In the genomic region with DNA sequence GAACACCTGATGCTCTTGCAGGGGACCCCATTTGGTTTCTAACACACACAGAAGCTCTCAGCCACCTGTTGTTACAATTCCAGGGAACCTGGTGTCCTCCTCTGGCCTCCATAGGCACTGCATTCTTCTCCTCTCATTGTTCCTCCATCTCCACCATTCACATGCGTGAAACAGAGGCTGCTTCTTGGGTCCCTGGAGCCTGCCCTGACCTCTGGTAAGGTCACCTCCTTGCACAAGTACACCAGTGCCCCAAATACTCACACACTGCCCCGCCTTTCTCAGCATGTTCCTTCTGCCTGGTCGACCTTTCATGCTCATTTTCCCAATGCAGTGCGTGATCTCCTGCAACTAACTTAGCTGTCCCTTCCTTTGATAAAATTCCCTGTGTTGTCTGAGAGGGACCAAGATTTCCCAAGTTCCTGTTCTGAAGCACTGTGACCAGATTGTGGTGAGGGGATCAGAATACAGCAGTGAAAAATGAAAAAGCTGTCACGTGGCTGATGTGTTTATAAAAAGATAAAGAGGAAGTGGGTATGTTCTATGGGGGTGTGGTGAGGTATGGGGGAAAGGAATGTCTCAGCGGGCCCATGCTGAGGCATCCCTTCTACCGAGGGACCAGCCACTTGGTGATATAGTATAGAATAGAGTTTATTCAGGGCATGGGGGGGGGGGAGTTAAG, we compare ENCODE assay signal across 24 mouse cellular contexts.
A peak's percentile ranks its signal among the peaks of the same experiment; 100 is the strongest.
DNase-seq lines count a peak whose midpoint lies in the region; ATAC-seq and TF ChIP-seq lines count a peak whose summit lies in the region.
"Had no signal": no experiment of that assay in that cellular context is flagged by ENCODE, and none has a peak within 500 bp of the region (broad histone marks: within the 10 kb centered on the region; RNA-seq: fewer than 3 reads in every experiment).

No protein-coding gene starts in this region.

- TF ChIP-seq CTCF in ES-Bruce4 (IDR thresholded peaks at IDR 0.05; ENCODE audit: low read depth, low read length): no peak
- TF ChIP-seq CTCF in bone marrow macrophage, adult 2 months (IDR thresholded peaks at IDR 0.05; ENCODE audit: low read depth, low read length): no peak
- TF ChIP-seq CTCF in layer of hippocampus, adult 2 months (conservative IDR thresholded peaks at IDR 0.05): no peak

- peak; percentile 81 for TF ChIP-seq EP300 in ES-Bruce4 (IDR thresholded peaks at IDR 0.05; ENCODE audit: insufficient read depth, low read depth, low read length)

- H3K4me3 ChIP-seq in forebrain, embryonic 10.5 days: no peak overlapping the region
- H3K4me3 ChIP-seq in forebrain, embryonic 12.5 days (replicated peaks): no peak overlapping the region
- H3K4me3 ChIP-seq in ES-Bruce4 (ENCODE audit: low read depth, low read length): no peak overlapping the region
- H3K4me3 ChIP-seq in bone marrow macrophage, adult 2 months (ENCODE audit: insufficient read depth, low read length): no peak overlapping the region
- no peak overlapping the region for H3K4me3 ChIP-seq in layer of hippocampus, adult 2 months
- H3K4me3 ChIP-seq in kidney, embryonic 14.5 days (ENCODE audit: low read length): no peak overlapping the region
- H3K4me3 ChIP-seq: hindbrain, embryonic 10.5 days; hindbrain, embryonic 15.5 days; limb, embryonic 12.5 days; lung, embryonic 15.5 days; midbrain, embryonic 15.5 days; stomach, embryonic 15.5 days had no signal

- no peak for DNase-seq in forebrain, embryonic 10.5 days (ENCODE audit: extremely low spot score, low spot score)
- no peak for DNase-seq in layer of hippocampus, adult 2 months (ENCODE audit: low spot score in 2 of 2)
- no peak for DNase-seq in heart, adult 11 months
- DNase-seq: cerebellum, adult 2 months; cerebellum, postnatal 14 days; gastrocnemius, postnatal 36 days; heart, postnatal 14 days; kidney, adult 8-10 months; kidney, postnatal 10 days; right cerebral cortex, postnatal 25 days had no signal

- no peaks in the 10 kb centered on the region for H3K36me3 ChIP-seq in forebrain, embryonic 10.5 days (replicated peaks)
- no peaks in the 10 kb centered on the region for H3K36me3 ChIP-seq in forebrain, embryonic 12.5 days (replicated peaks)
- H3K36me3 ChIP-seq in ES-Bruce4 (ENCODE audit: control insufficient read depth, insufficient read depth, low read length, poor library complexity, severe bottlenecking): no peaks in the 10 kb centered on the region
- H3K36me3 ChIP-seq in kidney, embryonic 14.5 days (ENCODE audit: control insufficient read depth, insufficient read depth, low read length): no peaks in the 10 kb centered on the region
- H3K36me3 ChIP-seq: G1E; hindbrain, embryonic 10.5 days; hindbrain, embryonic 15.5 days; limb, embryonic 12.5 days; lung, embryonic 15.5 days; midbrain, embryonic 15.5 days; stomach, embryonic 15.5 days had no signal

- no peaks in the 10 kb centered on the region for H3K27me3 ChIP-seq in forebrain, embryonic 10.5 days (ENCODE audit: poor library complexity, severe bottlenecking)
- H3K27me3 ChIP-seq in forebrain, embryonic 12.5 days: no peaks in the 10 kb centered on the region
- H3K27me3 ChIP-seq in ES-Bruce4 (ENCODE audit: control insufficient read depth, insufficient read depth, low read length, poor library complexity, severe bottlenecking): no peaks in the 10 kb centered on the region
- H3K27me3 ChIP-seq in kidney, embryonic 14.5 days (ENCODE audit: control insufficient read depth, insufficient read depth, low read length): no peaks in the 10 kb centered on the region
- H3K27me3 ChIP-seq: hindbrain, embryonic 15.5 days; limb, embryonic 12.5 days; lung, embryonic 15.5 days; midbrain, embryonic 15.5 days; Patski; stomach, embryonic 15.5 days had no signal

- whole genome bisulfite sequencing in forebrain, embryonic 10.5 days: 67% methylated on average over 7 of the region's 7 CpGs
- WGBS in forebrain, embryonic 12.5 days: 58% methylated on average over 7 of the region's 7 CpGs
- 77% methylated on average over 7 of the region's 7 CpGs for WGBS in kidney, embryonic 14.5 days

- no peak for TF ChIP-seq POLR2A in ES-Bruce4 (IDR thresholded peaks at IDR 0.05; ENCODE audit: insufficient read depth, low read length)
- no peak for TF ChIP-seq POLR2A in bone marrow macrophage, adult 2 months (IDR thresholded peaks at IDR 0.05; ENCODE audit: borderline replicate concordance, low read depth, low read length)

- no peak overlapping the region for H3K4me2 ChIP-seq in forebrain, embryonic 12.5 days
- no peak overlapping the region for H3K4me2 ChIP-seq in kidney, embryonic 14.5 days (replicated peaks; ENCODE audit: low read depth, low read length)
- H3K4me2 ChIP-seq: hindbrain, embryonic 15.5 days; limb, embryonic 12.5 days; liver, embryonic 11.5 days; lung, embryonic 15.5 days; midbrain, embryonic 15.5 days; stomach, embryonic 15.5 days had no signal

- peaks cover 25% of the 10 kb centered on the region for H3K4me1 ChIP-seq in forebrain, embryonic 10.5 days
- H3K4me1 ChIP-seq in forebrain, embryonic 12.5 days: peaks cover 11% of the 10 kb centered on the region; the same call in 1 of the 2 replicates
- no peaks in the 10 kb centered on the region for H3K4me1 ChIP-seq in ES-Bruce4 (ENCODE audit: control insufficient read depth, insufficient read depth, low read length)
- H3K4me1 ChIP-seq in bone marrow macrophage, adult 2 months (ENCODE audit: control insufficient read depth, insufficient read depth, low read length): peaks cover 40% of the 10 kb centered on the region
- H3K4me1 ChIP-seq in kidney, embryonic 14.5 days (ENCODE audit: control insufficient read depth, insufficient read depth, low read length): peaks cover 11% of the 10 kb centered on the region

- no peaks in the 10 kb centered on the region for H3K9me3 ChIP-seq in forebrain, embryonic 10.5 days
- no peaks in the 10 kb centered on the region for H3K9me3 ChIP-seq in forebrain, embryonic 12.5 days
- H3K9me3 ChIP-seq in ES-Bruce4 (replicated peaks; ENCODE audit: control insufficient read depth, insufficient read depth, low read length, poor library complexity, severe bottlenecking): no peaks in the 10 kb centered on the region
- H3K9me3 ChIP-seq in kidney, embryonic 14.5 days (ENCODE audit: control insufficient read depth, low read length): no peaks in the 10 kb centered on the region
- H3K9me3 ChIP-seq: hindbrain, embryonic 10.5 days; hindbrain, embryonic 15.5 days; limb, embryonic 12.5 days; lung, embryonic 15.5 days; midbrain, embryonic 15.5 days; stomach, embryonic 15.5 days had no signal

- 0 out of 2 replicates have a peak overlapping the region, but pooled peaks have one; percentile 35 for H3K27ac ChIP-seq in forebrain, embryonic 10.5 days
- H3K27ac ChIP-seq in forebrain, embryonic 12.5 days: no peak overlapping the region
- H3K27ac ChIP-seq in ES-Bruce4 (ENCODE audit: insufficient read depth, low read length): no peak overlapping the region
- H3K27ac ChIP-seq in bone marrow macrophage, adult 2 months (ENCODE audit: insufficient read depth, low read depth, low read length): peak overlapping the region; percentile 43
- no peak overlapping the region for H3K27ac ChIP-seq in layer of hippocampus, adult 2 months
- H3K27ac ChIP-seq in kidney, embryonic 14.5 days (ENCODE audit: low read depth, low read length): no peak overlapping the region
- H3K27ac ChIP-seq: hindbrain, embryonic 10.5 days; hindbrain, embryonic 15.5 days; limb, embryonic 12.5 days; lung, embryonic 15.5 days; midbrain, embryonic 15.5 days; stomach, embryonic 15.5 days had no signal

- no peak for ATAC-seq in forebrain, embryonic 12.5 days (ENCODE audit: low FRiP score)
- no peak for ATAC-seq in kidney, embryonic 14.5 days (ENCODE audit: low FRiP score, low TSS enrichment)
- ATAC-seq: forebrain, embryonic 14.5 days; midbrain, embryonic 15.5 days; Patski had no signal

- no peak overlapping the region for H3K9ac ChIP-seq in forebrain, embryonic 12.5 days
- no peak overlapping the region for H3K9ac ChIP-seq in ES-Bruce4 (ENCODE audit: low read depth, poor library complexity, severe bottlenecking)
- H3K9ac ChIP-seq in kidney, embryonic 14.5 days (ENCODE audit: low read depth, low read length): no peak overlapping the region
- H3K9ac ChIP-seq: hindbrain, embryonic 15.5 days; limb, embryonic 12.5 days; lung, embryonic 15.5 days; midbrain, embryonic 15.5 days; stomach, embryonic 15.5 days had no signal

Comparison
In these comparisons a context has a peak if more than half of its experiments do, and no peak if none do; other contexts are left out.
1. H3K27ac ChIP-seq: peak in forebrain, embryonic 10.5 days (single experiment) and bone marrow macrophage, adult 2 months (single experiment); none in forebrain, embryonic 12.5 days (single experiment), ES-Bruce4 (single experiment), layer of hippocampus, adult 2 months (single experiment) and kidney, embryonic 14.5 days (single experiment).